Mouse (Mus musculus) heart, adult 2 months (tissue): ENCODE measurements around the gene Exoc3l2. TPM values are rescaled to one million over a fixed set of nuclear protein-coding genes. Genes with fewer than 3 reads are reported as not detected.

Source experiments
- DNase-seq, 2 experiments: peaks; one replicate each; pipeline ENCODE4 v3.0.0; 2021
- H3K27ac ChIP-seq: fragments of 200-600 bp; 2 replicates; pipeline ENCODE4 v1.8.1; 2022
- H3K27me3 ChIP-seq: fragments of 200-500 bp; 2 replicates; pipeline ENCODE4 v1.6.1; 2012; ENCODE audit warnings: mild to moderate bottlenecking, low read length, inconsistent platforms, mixed read lengths; ENCODE audit not compliant: control insufficient read depth, insufficient read depth
- H3K36me3 ChIP-seq: fragments of 200-500 bp; 2 replicates; pipeline ENCODE4 v1.6.1; 2012; ENCODE audit warnings: low read length, inconsistent platforms; ENCODE audit not compliant: control insufficient read depth, insufficient read depth
- H3K4me1 ChIP-seq: fragments of 200-500 bp; 2 replicates; pipeline ENCODE4 v1.6.1; 2011; ENCODE audit warnings: low read length; ENCODE audit not compliant: control insufficient read depth, insufficient read depth
- H3K4me3 ChIP-seq: fragments of 200-600 bp; 2 replicates; pipeline ENCODE4 v1.8.1; 2022
- H3K79me2 ChIP-seq: fragments of 200-500 bp; replicated peaks from 2 replicates; pipeline ENCODE4 v1.6.1; 2012; ENCODE audit warnings: mild to moderate bottlenecking, inconsistent platforms, low read length, moderate library complexity, mixed read lengths; ENCODE audit not compliant: control insufficient read depth, insufficient read depth
- H3K9ac ChIP-seq: fragments of 200-500 bp; 2 replicates; pipeline ENCODE4 v1.6.1; 2012; ENCODE audit warnings: low read depth, mild to moderate bottlenecking, control low read depth, inconsistent platforms, low read length, mixed read lengths
- CTCF ChIP-seq: fragments of 200-600 bp; IDR thresholded peaks from 2 replicates; pipeline ENCODE4 v1.8.1; 2022; ENCODE audit warnings: antibody characterized with exemption, mild to moderate bottlenecking, moderate library complexity
- EP300 ChIP-seq: fragments of 200-500 bp; IDR thresholded peaks from 2 replicates; pipeline ENCODE4 v1.6.1; 2011; ENCODE audit warnings: low read depth, low read length, control low read depth; ENCODE audit not compliant: insufficient read depth
- POLR2A ChIP-seq: fragments of 200-500 bp; IDR thresholded peaks from 2 replicates; pipeline ENCODE4 v1.6.1; 2011; ENCODE audit warnings: mild to moderate bottlenecking, low read depth, low read length, control low read depth; ENCODE audit not compliant: insufficient read depth
- WGBS: fragments of 180-500 bp; shearing (Covaris S2); methylation state at CpG from one replicate; pipeline ENCODE4 v1.1.7; 2018; 5-methylcytosine and 5-hydroxymethylcytosine counted together
- intact Hi-C: fragments of 180-260 bp; cut with DNase I; formaldehyde crosslinking; loops from one replicate; pipeline ENCODE4 v1.15.1; 2025
- polyA plus RNA-seq: library from polyadenylated mRNA; depleted of rRNA; stranded (reverse); fragments of >200 nt; gene quantifications from 2 replicates; pipeline ENCODE4 v1.2.3, GENCODE M21; 2012
- total RNA-seq, 2 experiments: library from RNA; stranded (reverse); gene quantifications; 2 replicates each; pipeline ENCODE4 v1.2.3; 2021

The Exoc3l2 gene
- total and polyA plus RNA-seq, 3 experiments = 0.80 to 1.5 (median 1.2) TPM

DNA sequence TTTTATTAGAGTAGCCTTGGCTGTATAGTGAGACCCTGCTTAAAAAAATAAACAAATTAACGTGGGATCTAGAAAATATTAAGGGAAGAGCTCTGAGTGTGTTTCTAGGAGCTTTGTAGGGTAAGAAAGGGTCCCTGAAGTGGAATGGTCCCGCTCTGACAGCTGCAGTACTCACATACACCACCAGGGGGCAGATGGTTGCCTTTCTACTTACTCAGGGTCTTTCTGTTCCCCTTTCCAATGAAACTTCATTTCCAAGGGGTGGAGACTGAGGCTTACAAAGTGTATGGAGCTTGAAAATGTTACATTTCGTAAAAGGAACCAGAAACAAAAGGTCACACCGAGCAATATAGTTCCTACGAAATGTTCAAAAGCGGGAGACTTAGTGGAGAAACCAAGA is 1.6 kb upstream of the Exoc3l2 start:
- TF ChIP-seq CTCF (peak; percentile 99; the same call in 1 of the 2 replicates), EP300 (0 out of 2 replicates have a peak, but pooled peaks have one; percentile 35), POLR2A (no peak)
- H3K27me3 ChIP-seq = no peaks in the 10 kb centered on the region; the same call in 1 of the 2 replicates
- WGBS = 9% methylated on average over 6 of the region's 6 CpGs

DNA sequence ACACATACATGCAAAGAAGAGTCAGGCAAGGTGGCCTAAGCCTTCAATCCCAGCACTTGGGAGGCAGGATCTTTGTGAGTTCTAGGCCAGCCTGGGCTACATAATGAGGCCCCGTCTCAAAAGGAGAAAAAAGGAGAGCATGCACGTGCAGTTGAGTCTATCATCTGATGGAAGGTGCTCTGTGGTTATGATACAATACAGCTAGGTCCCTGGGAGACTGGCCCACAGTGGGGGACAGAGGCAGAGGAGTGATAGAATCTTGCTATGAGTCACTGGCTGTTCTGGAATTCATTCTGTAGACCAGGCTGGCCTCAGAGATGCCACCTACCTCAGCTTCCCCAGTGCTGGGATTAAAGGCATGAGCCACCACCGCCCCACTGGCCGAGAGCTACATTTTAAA is 688 bp upstream of the Exoc3l2 start:
- Histone ChIP-seq H3K27ac (no peak overlapping the region), H3K9ac (no peak overlapping the region), H3K4me1 (no peaks in the 10 kb centered on the region), H3K79me2 (peaks cover 2% of the 10 kb centered on the region; the same call in 1 of the 2 replicates), H3K4me3 (no peak overlapping the region), H3K27me3 (no peaks in the 10 kb centered on the region; the same call in 1 of the 2 replicates), H3K36me3 (no peaks in the 10 kb centered on the region)
- no peak for DNase-seq
- WGBS = 68% methylated on average over 4 of the region's 4 CpGs
- intact Hi-C loops = no loop called here
- TF ChIP-seq CTCF (no peak), EP300 (no peak), POLR2A (no peak)

More for the DNA sequence above, 1.6 kb upstream of the Exoc3l2 start:
- Histone ChIP-seq H3K79me2 (peaks cover 2% of the 10 kb centered on the region; the same call in 1 of the 2 replicates), H3K36me3 (no peaks in the 10 kb centered on the region), H3K4me1 (no peaks in the 10 kb centered on the region), H3K27ac (no peak overlapping the region), H3K9ac (no peak overlapping the region), H3K4me3 (no peak overlapping the region)
- intact Hi-C loops = no loop called here
- DNase-seq = peak; percentile 73 to 83

DNA sequence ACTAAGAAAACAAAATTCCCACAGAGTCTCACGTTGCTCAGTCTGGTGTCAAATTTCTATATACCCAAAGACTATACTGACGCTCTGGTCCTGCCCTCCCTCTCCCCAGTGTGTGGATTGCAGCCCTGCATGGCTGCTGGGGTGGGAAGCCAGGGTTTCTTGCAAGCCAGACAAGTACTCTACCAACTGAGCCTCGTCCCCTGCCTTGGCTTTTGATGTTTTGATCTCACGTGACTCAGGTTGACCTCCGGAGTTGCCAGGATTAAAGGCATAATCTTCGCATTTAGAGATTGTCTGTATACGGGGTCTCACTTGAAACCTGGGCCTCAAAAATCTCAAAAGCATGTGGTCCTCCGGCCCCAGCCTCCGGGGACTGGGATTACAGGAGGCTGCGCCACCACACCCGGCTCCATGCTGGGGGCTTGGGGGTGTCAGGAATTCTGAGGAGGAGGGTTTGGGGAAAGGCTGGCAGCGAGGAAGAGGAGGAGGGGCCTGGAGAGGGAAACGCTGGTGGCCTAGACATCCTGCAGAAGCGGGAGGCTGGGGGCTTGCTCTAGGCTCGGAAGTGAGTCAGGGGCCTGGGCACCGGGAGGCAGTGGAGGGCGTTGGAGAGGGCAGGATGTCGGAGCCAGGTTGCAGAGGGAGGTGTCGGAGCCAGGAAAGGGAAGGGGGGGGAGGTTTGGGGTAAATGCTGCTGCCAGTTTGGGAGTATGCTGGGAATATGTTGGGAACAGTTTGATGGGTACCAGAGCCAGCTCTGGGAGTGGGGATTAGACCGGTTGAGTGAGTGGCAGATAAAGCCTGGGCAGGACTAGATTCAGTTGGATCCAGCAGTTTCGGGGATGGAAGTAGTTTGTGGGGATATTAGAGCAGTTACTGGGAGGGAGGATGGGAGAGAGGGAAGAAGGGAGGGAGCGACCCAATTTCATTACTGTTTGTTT is 1.5 kb downstream of the Exoc3l2 start:
- Histone ChIP-seq H3K9ac (no peak overlapping the region), H3K27ac (no peak overlapping the region), H3K36me3 (no peaks in the 10 kb centered on the region), H3K27me3 (no peaks in the 10 kb centered on the region; the same call in 1 of the 2 replicates), H3K4me1 (no peaks in the 10 kb centered on the region), H3K79me2 (no peaks in the 10 kb centered on the region), H3K4me3 (no peak overlapping the region)
- intact Hi-C loops = no loop called here
- TF ChIP-seq POLR2A = no peak
- TF ChIP-seq CTCF = no peak
- no peak for TF ChIP-seq EP300
- WGBS = 32% methylated on average over 21 of the region's 22 CpGs
- DNase-seq = no peak

DNA sequence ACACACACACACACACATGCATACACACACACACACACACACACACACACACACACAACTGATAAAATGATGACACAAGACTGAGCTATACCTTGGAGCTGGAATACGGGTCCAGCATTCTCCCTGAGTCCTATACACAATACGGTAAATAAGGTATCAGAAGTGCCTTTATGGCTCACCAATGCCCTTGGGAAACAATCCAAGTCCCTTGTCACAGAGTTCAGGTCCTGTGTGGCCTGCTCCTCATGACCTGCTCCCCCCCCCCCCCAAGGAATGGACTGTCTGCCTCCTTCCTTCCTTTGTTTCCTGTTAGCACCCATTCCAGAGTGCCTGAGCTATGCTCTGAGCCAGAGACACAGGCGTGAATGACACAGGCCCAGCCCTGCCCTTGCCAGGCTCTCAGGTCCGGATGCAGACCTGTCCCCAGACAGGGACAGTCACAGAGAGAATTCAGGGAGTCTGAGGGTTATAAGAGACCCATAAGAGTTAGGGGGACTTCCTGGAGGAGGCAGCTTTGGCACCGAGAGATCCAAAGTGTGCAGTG is 3.5 kb downstream of the Exoc3l2 start:
- TF ChIP-seq CTCF (no peak), POLR2A (no peak), EP300 (0 out of 2 replicates have a peak, but pooled peaks have one; percentile 41)
- intact Hi-C loops = no loop called here
- Histone ChIP-seq H3K36me3 (no peaks in the 10 kb centered on the region), H3K9ac (no peak overlapping the region), H3K27me3 (no peaks in the 10 kb centered on the region; the same call in 1 of the 2 replicates), H3K79me2 (no peaks in the 10 kb centered on the region), H3K4me3 (no peak overlapping the region), H3K27ac (no peak overlapping the region), H3K4me1 (no peaks in the 10 kb centered on the region)
- 45% methylated on average over 5 of the region's 5 CpGs for whole genome bisulfite sequencing
- DNase-seq = no peak

DNA sequence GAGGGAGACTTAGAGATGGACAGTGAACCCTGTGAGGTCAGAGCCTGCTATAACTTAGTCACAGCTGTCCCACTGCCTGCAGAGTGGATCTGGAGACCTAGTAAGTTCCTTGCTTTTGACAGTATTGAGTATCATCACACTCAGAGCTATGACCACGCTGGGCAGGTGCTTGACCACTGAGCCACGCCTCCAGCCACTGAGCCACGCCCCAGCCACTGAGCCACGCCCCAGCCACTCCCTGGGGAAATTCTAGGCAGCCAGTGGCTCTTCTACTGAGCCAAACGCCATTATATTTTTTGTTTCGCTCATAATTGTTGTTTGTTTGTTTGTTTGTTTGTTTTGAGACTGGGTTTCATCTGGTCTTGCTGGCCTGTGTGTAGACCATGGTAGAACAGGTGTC is 4.5 kb downstream of the Exoc3l2 start:
- Histone ChIP-seq H3K79me2 (no peaks in the 10 kb centered on the region), H3K4me3 (no peak overlapping the region), H3K27ac (no peak overlapping the region), H3K9ac (no peak overlapping the region), H3K36me3 (no peaks in the 10 kb centered on the region), H3K4me1 (peaks cover 2% of the 10 kb centered on the region; the same call in 1 of the 2 replicates), H3K27me3 (no peaks in the 10 kb centered on the region; the same call in 1 of the 2 replicates)
- TF ChIP-seq EP300 (no peak), CTCF (no peak), POLR2A (no peak)
- intact Hi-C loops = no loop called here
- DNase-seq = no peak
- 40% methylated on average over 6 of the region's 6 CpGs for WGBS

DNA sequence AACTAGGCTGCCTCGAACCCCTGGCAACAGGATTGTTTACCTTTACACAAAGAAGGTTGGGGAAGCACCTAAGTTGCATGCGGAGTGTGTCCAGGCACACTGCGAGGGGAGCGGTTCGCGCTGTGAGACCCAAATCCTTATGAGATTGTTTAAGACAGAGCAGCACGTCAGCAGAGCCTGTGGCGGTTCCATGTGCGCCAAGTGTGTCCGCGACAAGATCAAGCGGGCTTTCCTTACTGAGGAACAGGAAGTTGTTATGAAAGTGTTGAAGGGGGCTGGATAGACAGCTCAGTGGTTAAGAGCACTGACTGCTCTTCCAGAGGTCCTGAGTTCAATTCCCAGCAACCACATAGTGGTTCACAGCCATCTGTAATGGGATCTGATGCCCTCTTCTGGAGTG is 5.1 kb downstream of the Exoc3l2 start:
- no peaks in the 10 kb centered on the region; the same call in 1 of the 2 replicates for H3K27me3 ChIP-seq
- no peak overlapping the region for H3K4me3 ChIP-seq
- H3K4me1 ChIP-seq = peaks cover 6% of the 10 kb centered on the region
- no peaks in the 10 kb centered on the region for H3K36me3 ChIP-seq
- H3K27ac ChIP-seq = no peak overlapping the region
- no peak overlapping the region for H3K9ac ChIP-seq
- WGBS = 65% methylated on average over 12 of the region's 12 CpGs
- H3K79me2 ChIP-seq = no peaks in the 10 kb centered on the region
- DNase-seq = no peak
- intact Hi-C loops = no loop called here
- TF ChIP-seq EP300 (no peak), POLR2A (no peak), CTCF (no peak)
